Mouse (Mus musculus): ENCODE measurements at regions not wholly inside any gene's neighbourhood (a gene's known extent, or its start where the extent isn't known, plus 50 kb on each side); places are given as distances from the start of the nearest gene placed in this dataset.

DNA sequence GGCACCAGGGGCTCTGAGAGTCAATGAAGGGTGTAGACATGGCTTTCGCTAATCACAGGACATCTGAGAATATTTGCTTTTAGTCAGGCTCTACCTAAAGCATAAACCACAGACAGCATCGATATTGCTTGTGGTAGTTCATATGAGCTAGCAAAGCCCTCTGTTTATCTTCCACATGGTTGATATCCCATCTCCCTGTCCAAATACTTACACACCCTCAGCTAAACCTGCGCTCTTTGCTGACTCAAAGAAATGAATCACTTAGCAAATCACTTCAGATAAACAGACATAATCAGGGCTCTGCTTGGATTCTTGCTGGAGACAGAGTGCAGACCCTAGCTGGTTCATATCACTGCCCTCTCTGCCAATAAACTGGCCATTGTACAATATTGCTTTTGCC is 298.8 kb downstream of the Rnd3 start:
- H3K36me3 ChIP-seq (ENCODE audit: control insufficient read depth, insufficient read depth, low read length) = no peaks in the 10 kb centered on the region
- no peak overlapping the region for H3K27ac ChIP-seq (ENCODE audit: control insufficient read depth, insufficient read depth, low read depth, low read length)
- TF ChIP-seq CTCF (IDR thresholded peaks at IDR 0.05; ENCODE audit: control insufficient read depth, insufficient read depth, insufficient replicate concordance, low read depth, low read length) = no peak
- no peak for TF ChIP-seq POLR2A (IDR thresholded peaks at IDR 0.05; ENCODE audit: control insufficient read depth, low read depth, low read length)
- no peak overlapping the region for H3K4me3 ChIP-seq (ENCODE audit: control insufficient read depth, low read depth, low read length)
- no peaks in the 10 kb centered on the region for H3K27me3 ChIP-seq (ENCODE audit: control insufficient read depth, insufficient read depth, low read length)
- H3K4me1 ChIP-seq (ENCODE audit: control insufficient read depth, insufficient read depth, low read length) = no peaks in the 10 kb centered on the region

DNA sequence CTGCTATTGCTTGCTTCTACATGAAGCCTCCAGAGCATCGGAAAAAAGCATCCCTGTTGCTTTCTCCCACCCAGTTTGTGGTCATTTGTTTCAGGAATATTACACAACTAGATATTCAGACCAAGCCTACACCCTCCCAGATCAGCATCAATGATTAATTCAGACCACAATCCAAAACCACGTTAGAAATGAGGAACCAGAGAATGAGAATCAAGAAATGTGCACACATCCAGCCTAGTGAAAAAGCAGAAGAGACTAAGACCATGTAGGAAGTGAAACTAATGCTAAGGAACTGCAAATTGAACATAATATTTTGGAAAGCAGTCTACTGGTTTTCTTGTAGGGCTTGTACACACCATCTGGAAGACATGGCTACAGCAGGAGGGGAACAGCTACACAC is 307.0 kb downstream of the Rnd3 start:
- no peak for TF ChIP-seq POLR2A (IDR thresholded peaks at IDR 0.05; ENCODE audit: control insufficient read depth, low read depth, low read length)
- TF ChIP-seq CTCF (IDR thresholded peaks at IDR 0.05; ENCODE audit: control insufficient read depth, insufficient read depth, insufficient replicate concordance, low read depth, low read length) = no peak
- H3K27me3 ChIP-seq (ENCODE audit: control insufficient read depth, insufficient read depth, low read length) = no peaks in the 10 kb centered on the region
- no peak overlapping the region for H3K27ac ChIP-seq (ENCODE audit: control insufficient read depth, insufficient read depth, low read depth, low read length)
- H3K4me3 ChIP-seq (ENCODE audit: control insufficient read depth, low read depth, low read length) = no peak overlapping the region
- no peaks in the 10 kb centered on the region for H3K36me3 ChIP-seq (ENCODE audit: control insufficient read depth, insufficient read depth, low read length)
- peaks cover 3% of the 10 kb centered on the region; the same call in 1 of the 2 replicates for H3K4me1 ChIP-seq (ENCODE audit: control insufficient read depth, insufficient read depth, low read length)

DNA sequence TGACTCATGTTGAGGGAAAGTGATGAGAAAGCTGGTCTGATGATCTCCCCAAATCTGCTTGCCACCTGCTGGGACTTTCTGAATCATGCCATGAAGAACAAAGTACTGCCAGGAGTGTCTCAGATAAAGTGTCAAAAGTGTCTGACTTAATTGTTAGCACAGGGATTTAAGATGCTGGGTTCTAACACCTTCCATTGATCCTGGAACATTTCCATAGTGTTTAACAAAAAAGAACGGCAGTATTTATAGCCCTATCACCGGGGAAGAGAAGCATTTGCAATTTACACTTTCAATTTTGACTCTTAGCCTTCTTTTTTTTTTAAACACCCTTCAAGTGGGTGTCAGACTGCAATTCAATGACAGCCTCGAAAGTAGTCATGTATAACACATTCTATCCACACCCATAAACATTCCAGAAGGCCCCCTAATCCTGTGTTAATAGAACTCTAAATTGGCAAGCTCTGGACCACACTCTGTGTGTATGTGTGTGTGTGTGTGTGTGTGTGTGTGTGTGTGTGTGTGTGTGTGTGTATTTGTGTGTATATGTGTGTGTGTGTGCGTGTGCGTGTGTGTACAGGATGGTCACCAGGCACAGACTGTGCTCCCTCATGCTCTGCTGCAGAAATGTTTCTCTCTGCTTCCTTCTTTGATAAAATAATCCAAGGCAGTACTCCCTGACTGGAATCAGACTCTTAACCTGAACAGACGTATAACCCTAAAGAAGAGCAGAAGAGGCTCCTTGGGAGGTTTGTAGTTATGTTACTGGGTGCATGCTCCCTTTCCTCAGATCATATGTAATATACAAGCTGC is 313.2 kb downstream of the Rnd3 start:
- H3K4me1 ChIP-seq (ENCODE audit: control insufficient read depth, insufficient read depth, low read length) = no peaks in the 10 kb centered on the region
- no peaks in the 10 kb centered on the region for H3K27me3 ChIP-seq (ENCODE audit: control insufficient read depth, insufficient read depth, low read length)
- H3K4me3 ChIP-seq (ENCODE audit: control insufficient read depth, low read depth, low read length) = no peak overlapping the region
- no peaks in the 10 kb centered on the region for H3K36me3 ChIP-seq (ENCODE audit: control insufficient read depth, insufficient read depth, low read length)
- no peak for TF ChIP-seq POLR2A (IDR thresholded peaks at IDR 0.05; ENCODE audit: control insufficient read depth, low read depth, low read length)
- no peak for TF ChIP-seq CTCF (IDR thresholded peaks at IDR 0.05; ENCODE audit: control insufficient read depth, insufficient read depth, insufficient replicate concordance, low read depth, low read length)
- no peak overlapping the region for H3K27ac ChIP-seq (ENCODE audit: control insufficient read depth, insufficient read depth, low read depth, low read length)

DNA sequence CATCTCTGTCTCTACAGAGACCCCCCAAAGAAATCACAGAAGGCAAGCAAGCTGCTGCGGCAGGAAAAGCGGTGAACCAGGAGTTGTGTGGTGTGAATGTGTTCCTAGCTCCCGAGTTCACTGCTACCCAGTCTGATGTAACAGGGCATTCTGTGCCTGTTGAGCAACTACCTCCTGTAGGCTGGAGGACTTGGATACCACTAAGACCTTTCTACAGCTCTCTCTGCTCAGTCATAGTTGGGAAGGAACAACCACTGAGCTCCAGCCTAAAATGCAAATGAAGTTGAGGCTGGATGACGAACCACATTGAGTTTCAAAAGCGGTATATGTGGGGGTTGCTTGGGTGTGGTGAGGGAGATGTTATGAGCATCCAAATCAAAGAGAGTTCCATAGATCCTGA is 315.1 kb downstream of the Rnd3 start:
- Histone ChIP-seq H3K4me3 (ENCODE audit: control insufficient read depth, low read depth, low read length) (no peak overlapping the region), H3K4me1 (ENCODE audit: control insufficient read depth, insufficient read depth, low read length) (no peaks in the 10 kb centered on the region)
- TF ChIP-seq CTCF (IDR thresholded peaks at IDR 0.05; ENCODE audit: control insufficient read depth, insufficient read depth, insufficient replicate concordance, low read depth, low read length) (no peak), POLR2A (IDR thresholded peaks at IDR 0.05; ENCODE audit: control insufficient read depth, low read depth, low read length) (no peak)

DNA sequence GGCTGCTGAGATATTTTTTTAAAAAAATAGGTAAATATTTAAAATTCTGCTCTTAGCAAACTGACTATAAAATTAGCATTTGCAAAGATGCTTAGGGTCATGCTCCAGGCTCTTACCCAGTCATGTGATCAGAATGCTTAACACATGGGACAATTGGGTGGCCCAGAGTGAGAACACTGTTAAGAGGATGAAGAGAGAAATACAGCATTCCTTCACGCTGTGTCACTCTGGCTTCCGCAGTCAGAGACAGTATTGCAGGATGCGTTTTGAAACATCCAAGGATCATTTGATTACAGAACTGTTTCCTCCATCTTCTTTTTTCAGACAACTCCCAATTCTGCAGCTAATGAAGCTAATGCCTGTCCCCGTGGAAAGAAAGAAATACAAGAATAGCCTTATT is 316.4 kb downstream of the Rnd3 start:
- H3K27me3 ChIP-seq (ENCODE audit: control insufficient read depth, insufficient read depth, low read length) = no peaks in the 10 kb centered on the region
- no peak overlapping the region for H3K27ac ChIP-seq (ENCODE audit: control insufficient read depth, insufficient read depth, low read depth, low read length)
- TF ChIP-seq CTCF (IDR thresholded peaks at IDR 0.05; ENCODE audit: control insufficient read depth, insufficient read depth, insufficient replicate concordance, low read depth, low read length) (no peak), POLR2A (IDR thresholded peaks at IDR 0.05; ENCODE audit: control insufficient read depth, low read depth, low read length) (no peak)
- H3K36me3 ChIP-seq (ENCODE audit: control insufficient read depth, insufficient read depth, low read length) = no peaks in the 10 kb centered on the region
- no peak overlapping the region for H3K4me3 ChIP-seq (ENCODE audit: control insufficient read depth, low read depth, low read length)
- H3K4me1 ChIP-seq (ENCODE audit: control insufficient read depth, insufficient read depth, low read length) = no peaks in the 10 kb centered on the region

More for the DNA sequence above, 315.1 kb downstream of the Rnd3 start:
- Histone ChIP-seq H3K27me3 (ENCODE audit: control insufficient read depth, insufficient read depth, low read length) (no peaks in the 10 kb centered on the region), H3K36me3 (ENCODE audit: control insufficient read depth, insufficient read depth, low read length) (no peaks in the 10 kb centered on the region), H3K27ac (ENCODE audit: control insufficient read depth, insufficient read depth, low read depth, low read length) (no peak overlapping the region)

DNA sequence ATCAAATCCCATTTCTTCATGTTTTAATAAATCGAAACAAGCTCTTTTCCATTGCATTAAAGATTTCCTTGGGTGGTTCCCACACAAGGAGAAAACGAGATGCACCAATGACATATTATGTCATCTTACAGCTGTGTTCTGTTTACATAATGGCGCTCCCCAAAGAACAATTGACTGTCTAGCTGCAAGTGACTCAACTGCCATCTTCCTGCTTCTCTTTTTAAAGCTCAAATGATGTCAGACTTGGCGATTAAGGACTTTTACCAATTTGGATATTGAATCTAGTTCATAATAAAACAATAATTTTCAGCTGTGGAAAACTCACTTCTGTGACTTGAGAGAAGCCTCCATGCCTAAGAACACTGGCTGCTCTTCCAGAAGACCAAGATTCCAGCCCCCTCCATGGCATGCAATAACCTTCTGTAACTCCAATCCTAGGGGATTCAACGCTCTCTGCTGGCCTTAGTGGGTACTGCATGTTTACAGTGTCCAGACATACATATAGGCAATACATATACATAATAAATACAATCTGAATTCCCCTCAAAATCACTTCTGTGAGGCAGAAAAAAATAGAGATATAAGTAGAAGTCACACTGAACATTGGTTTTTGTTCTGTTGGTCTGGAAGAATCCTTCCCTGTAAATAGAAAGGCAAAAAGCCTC is 318.7 kb downstream of the Rnd3 start:
- no peak overlapping the region for H3K4me3 ChIP-seq (ENCODE audit: control insufficient read depth, low read depth, low read length)

DNA sequence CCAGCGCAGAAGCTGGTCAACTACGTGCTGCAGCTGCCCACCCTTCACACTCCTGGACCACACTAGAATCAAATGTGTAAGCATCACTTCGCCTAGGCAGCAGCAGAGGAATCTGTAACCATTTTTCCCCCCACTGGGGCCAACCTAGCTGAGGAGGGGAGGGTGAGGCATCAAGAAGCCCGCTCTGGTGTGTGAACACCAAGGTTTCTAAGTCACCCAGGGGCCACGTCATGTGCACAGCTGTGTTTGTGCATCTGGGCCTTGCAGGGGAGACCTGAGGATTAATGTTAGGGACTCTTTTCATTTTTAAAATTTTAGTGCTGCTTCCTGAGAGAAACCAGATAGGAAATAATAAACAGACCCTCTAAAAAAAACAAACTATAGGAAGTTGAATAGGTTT is 321.8 kb downstream of the Rnd3 start:
- Histone ChIP-seq H3K4me3 (ENCODE audit: control insufficient read depth, low read depth, low read length) (no peak overlapping the region), H3K27me3 (ENCODE audit: control insufficient read depth, insufficient read depth, low read length) (no peaks in the 10 kb centered on the region), H3K27ac (ENCODE audit: control insufficient read depth, insufficient read depth, low read depth, low read length) (no peak overlapping the region), H3K4me1 (ENCODE audit: control insufficient read depth, insufficient read depth, low read length) (no peaks in the 10 kb centered on the region), H3K36me3 (ENCODE audit: control insufficient read depth, insufficient read depth, low read length) (no peaks in the 10 kb centered on the region)
- TF ChIP-seq CTCF (IDR thresholded peaks at IDR 0.05; ENCODE audit: control insufficient read depth, insufficient read depth, insufficient replicate concordance, low read depth, low read length) (no peak), POLR2A (IDR thresholded peaks at IDR 0.05; ENCODE audit: control insufficient read depth, low read depth, low read length) (no peak)

More for the DNA sequence above, 318.7 kb downstream of the Rnd3 start:
- H3K36me3 ChIP-seq (ENCODE audit: control insufficient read depth, insufficient read depth, low read length) = no peaks in the 10 kb centered on the region
- H3K27me3 ChIP-seq (ENCODE audit: control insufficient read depth, insufficient read depth, low read length) = no peaks in the 10 kb centered on the region
- no peak for TF ChIP-seq CTCF (IDR thresholded peaks at IDR 0.05; ENCODE audit: control insufficient read depth, insufficient read depth, insufficient replicate concordance, low read depth, low read length)
- TF ChIP-seq POLR2A (IDR thresholded peaks at IDR 0.05; ENCODE audit: control insufficient read depth, low read depth, low read length) = no peak
- no peaks in the 10 kb centered on the region for H3K4me1 ChIP-seq (ENCODE audit: control insufficient read depth, insufficient read depth, low read length)
- H3K27ac ChIP-seq (ENCODE audit: control insufficient read depth, insufficient read depth, low read depth, low read length) = no peak overlapping the region

Data from testis, adult 2 months (tissue).